Mouse (Mus musculus) bone marrow, adult 2 months (tissue): ENCODE measurements at regions not wholly inside any gene's neighbourhood (a gene's known extent, or its start where the extent isn't known, plus 50 kb on each side); places are given as distances from the start of the nearest gene placed in this dataset.

Source experiments
- CTCF ChIP-seq: fragments of 200-500 bp; IDR thresholded peaks from 2 replicates; pipeline ENCODE4 v1.5.1; 2011; ENCODE audit warnings: low read length, control low read depth; ENCODE audit not compliant: control insufficient read depth, insufficient read depth
- POLR2A ChIP-seq: fragments of 200-500 bp; IDR thresholded peaks from 2 replicates; pipeline ENCODE4 v1.6.1; 2011; ENCODE audit warnings: low read depth, mild to moderate bottlenecking, control low read depth, low read length, borderline replicate concordance; ENCODE audit not compliant: control insufficient read depth

DNA sequence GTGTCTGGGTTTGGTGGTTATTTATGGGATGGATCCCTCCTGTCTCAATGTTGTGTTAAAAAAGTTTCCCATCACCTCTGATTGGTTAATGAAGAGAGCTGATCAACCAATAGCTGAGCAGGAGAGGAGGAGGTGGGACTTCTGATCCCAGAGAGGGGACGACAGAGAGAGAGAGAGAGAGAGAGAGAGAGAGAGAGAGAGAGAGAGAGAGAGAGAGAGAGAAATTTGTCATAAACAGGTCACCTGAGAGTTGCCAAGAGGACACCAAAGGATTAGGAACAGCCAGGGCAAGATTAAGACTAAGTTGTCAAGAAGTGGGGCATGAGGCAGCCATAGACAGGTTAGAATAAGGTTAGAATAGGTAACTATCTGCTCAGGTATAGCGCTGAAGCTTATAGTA lies 73.7 kb upstream of the Max start:
- no peak for TF ChIP-seq POLR2A
- no peak for TF ChIP-seq CTCF
